In the genomic region with DNA sequence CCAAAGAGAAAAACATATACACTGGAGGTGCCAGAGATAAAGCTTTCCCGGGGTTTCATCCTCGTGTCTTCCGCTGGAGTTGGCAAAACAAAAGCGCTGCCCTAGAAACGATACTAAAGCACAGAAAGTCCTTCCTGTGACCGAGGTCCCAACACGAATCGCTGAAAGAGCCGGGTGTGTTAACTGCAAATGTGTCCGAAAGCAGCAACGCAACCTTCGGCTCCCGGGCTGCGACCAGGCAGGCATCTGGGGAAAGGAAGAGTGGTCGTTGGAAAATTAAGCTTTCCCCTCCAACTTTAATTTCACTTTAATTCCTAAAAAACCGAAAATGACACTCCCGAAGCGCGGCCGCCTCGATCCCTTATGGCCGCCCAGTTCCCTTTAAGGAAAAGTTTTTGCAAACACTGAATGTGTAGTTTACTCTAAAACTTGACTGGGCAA, we compare ENCODE assay signal across 8 mouse cellular contexts.
DNase-seq lines count a peak whose midpoint lies in the region; ATAC-seq and TF ChIP-seq lines count a peak whose summit lies in the region.

No protein-coding gene starts in this region.

- no peak for TF ChIP-seq EP300 in liver, embryonic 14.5 days (IDR thresholded peaks at IDR 0.05; ENCODE audit: low read depth)

- DNase-seq in embryo, embryonic 10 days (ENCODE audit: low spot score) = peak; percentile 56
- DNase-seq in embryo, embryonic 9.5 days (ENCODE audit: extremely low spot score) = no peak
- DNase-seq in liver, embryonic 14.5 days (ENCODE audit: low read depth in 3 of 3, low spot score in 3 of 3) = no peak
- DNase-seq in right cerebral cortex, postnatal 4 days = no peak
- no peak for DNase-seq in adrenal gland, adult (ENCODE audit: inconsistent age in 2 of 2, low spot score in 1 of 2)

- ATAC-seq in embryonic facial prominence, embryonic 13.5 days (ENCODE audit: insufficient number of reproducible peaks, insufficient read depth, low FRiP score, low TSS enrichment, low read depth) = no peak
- ATAC-seq in hindbrain, embryonic 12.5 days (ENCODE audit: low FRiP score) = no peak
- ATAC-seq in liver, embryonic 14.5 days (ENCODE audit: insufficient read depth) = no peak
- no peak for ATAC-seq in stomach, embryonic 16.5 days (ENCODE audit: insufficient read depth, low FRiP score)

- no peaks in the 10 kb centered on the region for H3K9me3 ChIP-seq in embryonic facial prominence, embryonic 13.5 days
- H3K9me3 ChIP-seq in hindbrain, embryonic 12.5 days (replicated peaks) = no peaks in the 10 kb centered on the region
- no peaks in the 10 kb centered on the region for H3K9me3 ChIP-seq in liver, embryonic 14.5 days (ENCODE audit: control insufficient read depth, low read length)
- no peaks in the 10 kb centered on the region for H3K9me3 ChIP-seq in stomach, embryonic 16.5 days (replicated peaks; ENCODE audit: control insufficient read depth, low read length)

- no peak for TF ChIP-seq CTCF in liver, embryonic 14.5 days (IDR thresholded peaks at IDR 0.05; ENCODE audit: low read depth)

- peaks cover 14% of the 10 kb centered on the region for H3K27me3 ChIP-seq in embryonic facial prominence, embryonic 13.5 days
- H3K27me3 ChIP-seq in hindbrain, embryonic 12.5 days = peaks cover 14% of the 10 kb centered on the region
- H3K27me3 ChIP-seq in liver, embryonic 14.5 days (ENCODE audit: control insufficient read depth, insufficient read depth, low read length) = peaks cover 35% of the 10 kb centered on the region
- H3K27me3 ChIP-seq in stomach, embryonic 16.5 days (ENCODE audit: control insufficient read depth, insufficient read depth, low read length) = peaks cover 3% of the 10 kb centered on the region; the same call in 1 of the 2 replicates

- H3K4me2 ChIP-seq in embryonic facial prominence, embryonic 13.5 days = peak overlapping the region; percentile 57
- peak overlapping the region; percentile 46 for H3K4me2 ChIP-seq in hindbrain, embryonic 12.5 days (replicated peaks)
- peak overlapping the region; percentile 79 for H3K4me2 ChIP-seq in liver, embryonic 14.5 days (ENCODE audit: low read depth)
- peak overlapping the region; percentile 65 for H3K4me2 ChIP-seq in stomach, embryonic 16.5 days (ENCODE audit: low read depth, low read length)

- peaks cover 57% of the 10 kb centered on the region for H3K4me1 ChIP-seq in embryonic facial prominence, embryonic 13.5 days
- peaks cover 38% of the 10 kb centered on the region for H3K4me1 ChIP-seq in hindbrain, embryonic 12.5 days
- peaks cover 7 to 23% of the 10 kb centered on the region in 2 experiments for H3K4me1 ChIP-seq in liver, embryonic 14.5 days (replicated peaks; ENCODE audit: control insufficient read depth in 2 of 2, insufficient read depth in 2 of 2, low read length in 1 of 2)
- peaks cover 18% of the 10 kb centered on the region for H3K4me1 ChIP-seq in stomach, embryonic 16.5 days (ENCODE audit: control insufficient read depth, insufficient read depth, low read length)

- peak overlapping the region; percentile 28 for H3K4me3 ChIP-seq in embryonic facial prominence, embryonic 13.5 days
- H3K4me3 ChIP-seq in hindbrain, embryonic 12.5 days = peak overlapping the region; percentile 12; the same call in 1 of the 2 replicates
- peak overlapping the region; percentile 54 to 58 for H3K4me3 ChIP-seq in liver, embryonic 14.5 days (ENCODE audit: insufficient read depth in 1 of 2, low read depth in 2 of 2, low read length in 2 of 2)
- peak overlapping the region; percentile 34 for H3K4me3 ChIP-seq in stomach, embryonic 16.5 days (replicated peaks; ENCODE audit: low read length)

- H3K27ac ChIP-seq in embryonic facial prominence, embryonic 13.5 days = peak overlapping the region; percentile 98
- peak overlapping the region; percentile 79 for H3K27ac ChIP-seq in hindbrain, embryonic 12.5 days
- peak overlapping the region; percentile 78 for H3K27ac ChIP-seq in liver, embryonic 14.5 days
- H3K27ac ChIP-seq in stomach, embryonic 16.5 days (ENCODE audit: low read length) = peak overlapping the region; percentile 98

- H3K9ac ChIP-seq in embryonic facial prominence, embryonic 13.5 days = peak overlapping the region; percentile 75
- H3K9ac ChIP-seq in hindbrain, embryonic 12.5 days = 0 out of 2 replicates have a peak overlapping the region, but pooled peaks have one; percentile 43
- H3K9ac ChIP-seq in liver, embryonic 14.5 days (replicated peaks) = peak overlapping the region; percentile 65
- H3K9ac ChIP-seq in stomach, embryonic 16.5 days (ENCODE audit: low read length) = peak overlapping the region; percentile 76

- 3% methylated on average over 22 of the region's 22 CpGs for WGBS in embryonic facial prominence, embryonic 13.5 days
- under 1% methylated on average over 22 of the region's 22 CpGs for WGBS in hindbrain, embryonic 12.5 days
- WGBS in liver, embryonic 14.5 days (ENCODE audit: insufficient replicate concordance) = under 1% methylated on average over 22 of the region's 22 CpGs
- 2% methylated on average over 22 of the region's 22 CpGs for WGBS in stomach, embryonic 16.5 days

- H3K36me3 ChIP-seq in embryonic facial prominence, embryonic 13.5 days = no peaks in the 10 kb centered on the region
- H3K36me3 ChIP-seq in hindbrain, embryonic 12.5 days = no peaks in the 10 kb centered on the region
- H3K36me3 ChIP-seq in liver, embryonic 14.5 days (replicated peaks; ENCODE audit: control insufficient read depth, insufficient read depth, low read depth) = no peaks in the 10 kb centered on the region
- no peaks in the 10 kb centered on the region for H3K36me3 ChIP-seq in stomach, embryonic 16.5 days (ENCODE audit: control insufficient read depth, insufficient read depth, low read length)
